Mouse (Mus musculus): ENCODE data around the gene Lce3d. TPM values are rescaled to one million over a fixed set of nuclear protein-coding genes. Genes with fewer than 3 reads are reported as not detected.
A peak's percentile ranks its signal among the peaks of the same experiment; 100 is the strongest.

Gene Lce3d
- not detected in 2 replicates for polyA plus RNA-seq (2016; fragmentation: Nextera tagmentation; extraction: Ambion mirVana)

DNA sequence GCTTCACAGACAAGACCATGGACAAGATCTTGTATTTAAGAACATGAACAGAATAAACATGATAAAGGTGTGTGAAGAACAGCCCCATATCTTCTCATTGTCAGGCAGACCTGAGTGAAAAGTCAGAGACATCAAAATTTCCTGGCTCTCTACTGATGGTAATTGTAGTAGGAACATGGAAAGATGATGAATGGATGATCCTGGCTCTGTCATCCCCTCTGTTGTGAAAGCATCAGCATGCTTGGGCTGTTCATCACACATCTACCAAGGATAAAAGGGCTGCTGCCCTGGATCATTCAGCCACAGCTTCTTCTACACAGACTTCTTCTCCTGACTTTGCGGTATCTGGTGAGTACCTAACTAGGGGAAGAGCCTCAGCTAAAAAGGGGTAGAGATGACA lies at the start of gene Lce3d:
Gene Lce3d (plus strand): TSS at position 301 of the 400 bp plus-strand sequence.
- Histone ChIP-seq H3K9me3 (no peaks in the 10 kb centered on the region), H3K27ac (no peak within 1 kb of the TSS), H3K27me3 (no peaks in the 10 kb centered on the region), H3K9ac (no peak within 1 kb of the TSS), H3K4me3 (no peak within 1 kb of the TSS), H3K36me3 (no peaks in the 10 kb centered on the region), H3K4me2 (replicated peaks) (no peak within 1 kb of the TSS), H3K4me1 (no peaks in the 10 kb centered on the region)
- WGBS, result 96% methylated on average over 1 of the region's 1 CpGs
- no peak for ATAC-seq (ENCODE audit: insufficient number of reproducible peaks, insufficient read depth, low FRiP score, low TSS enrichment)

DNA sequence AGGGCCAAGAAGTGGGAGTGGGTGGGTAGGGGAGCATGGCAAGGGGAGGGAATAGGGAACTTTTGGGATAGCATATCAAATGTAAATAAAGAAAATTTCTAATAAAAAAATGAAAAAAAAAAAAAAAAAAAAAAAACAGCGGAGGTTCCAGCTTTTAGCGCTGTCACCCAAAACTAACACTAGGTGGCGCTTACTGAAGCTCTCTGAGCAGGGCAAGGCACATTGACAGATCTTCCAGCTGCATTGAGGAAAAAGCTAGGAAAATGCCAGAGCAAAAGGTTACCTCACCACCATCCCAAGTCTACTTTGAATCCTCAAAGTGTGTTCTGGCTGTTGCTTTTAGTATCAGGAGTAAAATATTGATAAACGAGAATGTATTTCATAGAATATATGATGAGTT lies 49.6 kb upstream of the Lce3d start:
- 23% methylated on average over 4 of the region's 4 CpGs for WGBS
- Histone ChIP-seq H3K9me3 (no peaks in the 10 kb centered on the region), H3K27me3 (no peaks in the 10 kb centered on the region), H3K4me2 (replicated peaks) (no peak overlapping the region), H3K9ac (no peak overlapping the region), H3K4me3 (no peak overlapping the region), H3K27ac (no peak overlapping the region), H3K36me3 (no peaks in the 10 kb centered on the region), H3K4me1 (no peaks in the 10 kb centered on the region)
- no peak for ATAC-seq (ENCODE audit: insufficient number of reproducible peaks, insufficient read depth, low FRiP score, low TSS enrichment)

DNA sequence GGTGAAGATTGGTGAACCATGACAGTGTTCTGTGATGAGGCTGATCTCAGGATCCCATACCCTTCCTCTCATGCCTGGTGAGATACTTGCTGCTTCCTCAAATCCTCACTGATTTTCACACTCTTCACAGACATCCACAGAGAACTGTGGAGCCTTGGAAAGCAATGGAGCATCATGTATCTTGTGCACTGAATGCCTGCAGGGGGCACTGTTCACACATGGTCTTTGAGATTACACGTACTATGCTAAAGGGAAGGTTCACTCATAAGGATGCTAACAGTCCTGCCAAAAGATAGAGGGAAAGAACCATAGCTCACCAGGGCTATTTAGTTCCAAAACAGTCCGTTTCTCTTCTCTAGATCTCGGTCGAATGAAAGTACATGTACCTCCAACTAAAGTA lies 36.8 kb upstream of the Lce3d start:
- Histone ChIP-seq H3K4me3 (no peak overlapping the region), H3K4me2 (replicated peaks) (no peak overlapping the region), H3K27ac (no peak overlapping the region), H3K4me1 (no peaks in the 10 kb centered on the region), H3K27me3 (no peaks in the 10 kb centered on the region), H3K9ac (no peak overlapping the region), H3K9me3 (no peaks in the 10 kb centered on the region), H3K36me3 (no peaks in the 10 kb centered on the region)
- ATAC-seq (ENCODE audit: insufficient number of reproducible peaks, insufficient read depth, low FRiP score, low TSS enrichment), result no peak
- 63% methylated on average over 4 of the region's 4 CpGs for WGBS

- no peaks in the 10 kb centered on the region for H3K4me1 ChIP-seq
- H3K27me3 ChIP-seq, result no peaks in the 10 kb centered on the region
- WGBS, result 72% methylated on average over 2 of the region's 2 CpGs
- H3K4me3 ChIP-seq, result no peak within 1 kb of the TSS
- no peak within 1 kb of the TSS for H3K9ac ChIP-seq
- no peak for ATAC-seq (ENCODE audit: insufficient number of reproducible peaks, insufficient read depth, low FRiP score, low TSS enrichment)
- no peak within 1 kb of the TSS for H3K27ac ChIP-seq
- no peaks in the 10 kb centered on the region for H3K36me3 ChIP-seq
- no peak within 1 kb of the TSS for H3K4me2 ChIP-seq (replicated peaks)
- H3K9me3 ChIP-seq, result no peaks in the 10 kb centered on the region
These were observed 31.1 kb upstream of the Lce3d start, which contains the start of gene Lce3a for GRCm38 (mm10) chr3:92926130-92926529. TSS of gene Lce3a (minus strand) at chr3:92926230.

GRCm38 (mm10) chr3:92932679-92933078 lies 24.5 kb upstream of the Lce3d start, which contains the start of gene Lce3b:
TSS of gene Lce3b (plus strand) at chr3:92932979.
- Histone ChIP-seq H3K9ac (no peak within 1 kb of the TSS), H3K27me3 (no peaks in the 10 kb centered on the region), H3K4me3 (no peak within 1 kb of the TSS), H3K4me2 (replicated peaks) (no peak within 1 kb of the TSS), H3K27ac (no peak within 1 kb of the TSS), H3K4me1 (no peaks in the 10 kb centered on the region), H3K9me3 (no peaks in the 10 kb centered on the region), H3K36me3 (no peaks in the 10 kb centered on the region)
- WGBS, result 64% methylated on average over 2 of the region's 2 CpGs
- ATAC-seq (ENCODE audit: insufficient number of reproducible peaks, insufficient read depth, low FRiP score, low TSS enrichment), result no peak

- H3K9ac ChIP-seq, result no peak within 1 kb of the TSS
- no peak for ATAC-seq (ENCODE audit: insufficient number of reproducible peaks, insufficient read depth, low FRiP score, low TSS enrichment)
- no peaks in the 10 kb centered on the region for H3K27me3 ChIP-seq
- no peak within 1 kb of the TSS for H3K4me2 ChIP-seq (replicated peaks)
- H3K9me3 ChIP-seq, result no peaks in the 10 kb centered on the region
- WGBS, result 73% methylated on average over 1 of the region's 1 CpGs
- H3K36me3 ChIP-seq, result no peaks in the 10 kb centered on the region
- H3K4me1 ChIP-seq, result no peaks in the 10 kb centered on the region
- no peak within 1 kb of the TSS for H3K4me3 ChIP-seq
- H3K27ac ChIP-seq, result no peak within 1 kb of the TSS
These were observed 13.0 kb upstream of the Lce3d start, which contains the start of gene Lce3c for GRCm38 (mm10) chr3:92944186-92944585. TSS of gene Lce3c (plus strand) at chr3:92944486.

GRCm38 (mm10) chr3:92966761-92967160 lies 9.6 kb downstream of the Lce3d start, which contains the start of gene Lce3e:
TSS of gene Lce3e (plus strand) at chr3:92967061.
- H3K4me1 ChIP-seq, result no peaks in the 10 kb centered on the region
- no peaks in the 10 kb centered on the region for H3K27me3 ChIP-seq
- H3K27ac ChIP-seq, result no peak within 1 kb of the TSS
- no peaks in the 10 kb centered on the region for H3K36me3 ChIP-seq
- no peaks in the 10 kb centered on the region for H3K9me3 ChIP-seq
- H3K4me2 ChIP-seq (replicated peaks), result no peak within 1 kb of the TSS
- no peak within 1 kb of the TSS for H3K9ac ChIP-seq
- WGBS, result 90% methylated on average over 2 of the region's 2 CpGs
- no peak for ATAC-seq (ENCODE audit: insufficient number of reproducible peaks, insufficient read depth, low FRiP score, low TSS enrichment)
- H3K4me3 ChIP-seq, result no peak within 1 kb of the TSS

DNA sequence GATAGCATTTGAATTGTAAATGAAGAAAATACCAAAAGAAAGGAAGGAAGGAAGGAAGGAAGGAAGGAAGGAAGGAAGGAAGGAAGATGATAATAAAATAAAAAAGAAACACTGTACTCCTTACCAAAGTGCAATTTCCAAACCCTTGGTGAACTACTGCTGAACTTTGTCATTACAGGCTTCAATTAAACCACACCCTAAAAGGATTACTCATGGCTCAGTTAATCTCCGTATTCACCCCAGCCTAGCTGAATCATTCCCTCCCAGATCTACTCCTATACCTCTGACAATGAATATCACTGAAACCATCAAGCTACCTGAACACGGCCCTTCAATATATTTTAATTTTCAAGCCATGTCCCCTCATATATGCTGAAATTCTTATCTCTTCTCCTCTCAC lies 21.3 kb downstream of the Lce3d start:
- H3K9ac ChIP-seq, result no peak overlapping the region
- H3K27me3 ChIP-seq, result no peaks in the 10 kb centered on the region
- 78% methylated on average over 2 of the region's 2 CpGs for WGBS
- H3K4me3 ChIP-seq, result no peak overlapping the region
- H3K4me1 ChIP-seq, result no peaks in the 10 kb centered on the region
- H3K9me3 ChIP-seq, result no peaks in the 10 kb centered on the region
- no peaks in the 10 kb centered on the region for H3K36me3 ChIP-seq
- no peak overlapping the region for H3K4me2 ChIP-seq (replicated peaks)
- no peak for ATAC-seq (ENCODE audit: insufficient number of reproducible peaks, insufficient read depth, low FRiP score, low TSS enrichment)
- no peak overlapping the region for H3K27ac ChIP-seq

DNA sequence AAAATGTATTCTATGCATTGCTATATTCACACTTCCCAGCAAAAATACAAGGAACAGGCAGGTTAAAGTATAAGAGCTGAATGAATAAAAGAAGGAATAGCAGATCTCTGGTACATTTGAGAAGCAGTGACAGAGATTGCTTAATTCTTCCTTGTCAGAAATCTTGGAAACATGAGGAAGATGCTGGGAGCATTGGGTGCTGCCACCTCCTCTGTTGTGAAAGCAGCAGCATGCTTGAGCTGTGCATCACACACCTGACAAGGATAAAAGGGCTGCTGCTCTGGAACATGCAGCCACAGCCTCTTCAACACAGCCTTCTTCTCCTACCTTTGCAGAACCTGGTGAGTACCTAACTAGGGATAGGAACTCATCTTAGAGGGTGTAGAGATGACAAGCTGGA lies 34.7 kb downstream of the Lce3d start, which contains the start of gene Lce3f:
Gene Lce3f (plus strand): TSS at position 301 of the 400 bp plus-strand sequence.
- H3K9ac ChIP-seq, result no peak within 1 kb of the TSS
- no peaks in the 10 kb centered on the region for H3K4me1 ChIP-seq
- no peaks in the 10 kb centered on the region for H3K9me3 ChIP-seq
- H3K36me3 ChIP-seq, result no peaks in the 10 kb centered on the region
- no peak within 1 kb of the TSS for H3K27ac ChIP-seq
- H3K4me3 ChIP-seq, result no peak within 1 kb of the TSS
- ATAC-seq (ENCODE audit: insufficient number of reproducible peaks, insufficient read depth, low FRiP score, low TSS enrichment), result no peak
- H3K27me3 ChIP-seq, result no peaks in the 10 kb centered on the region
- H3K4me2 ChIP-seq (replicated peaks), result no peak within 1 kb of the TSS

GRCm38 (mm10) chr3:92998691-92999090 lies 41.5 kb downstream of the Lce3d start:
- Histone ChIP-seq H3K4me3 (no peak overlapping the region), H3K27me3 (no peaks in the 10 kb centered on the region), H3K36me3 (no peaks in the 10 kb centered on the region), H3K4me1 (no peaks in the 10 kb centered on the region), H3K9me3 (no peaks in the 10 kb centered on the region), H3K4me2 (replicated peaks) (no peak overlapping the region), H3K9ac (no peak overlapping the region), H3K27ac (no peak overlapping the region)
- 0 out of 2 replicates have a peak, but pooled peaks have one; percentile 47 for ATAC-seq (ENCODE audit: insufficient number of reproducible peaks, insufficient read depth, low FRiP score, low TSS enrichment)
- WGBS, result 4% methylated on average over 7 of the region's 7 CpGs

DNA sequence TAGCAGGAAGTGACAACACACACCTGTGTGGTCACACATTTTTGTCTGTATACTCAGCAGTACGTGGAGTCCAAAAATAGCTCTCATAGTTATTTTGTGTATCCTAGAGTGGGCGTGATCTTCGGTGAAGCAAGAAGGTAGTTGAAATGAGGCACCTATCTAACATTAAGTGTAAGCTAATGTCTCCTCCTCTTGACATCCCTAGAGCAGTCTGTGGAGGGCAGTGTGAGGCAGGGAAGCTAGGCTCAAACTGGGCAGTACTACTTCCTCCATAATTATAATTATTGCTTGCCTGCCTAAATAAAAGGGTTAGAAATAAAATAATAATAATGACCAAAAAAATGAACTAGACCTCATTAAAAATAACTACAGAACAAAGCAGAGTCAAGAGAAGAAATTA lies 43.4 kb downstream of the Lce3d start:
- 83% methylated on average over 3 of the region's 3 CpGs for WGBS
- H3K9me3 ChIP-seq, result no peaks in the 10 kb centered on the region
- H3K27me3 ChIP-seq, result no peaks in the 10 kb centered on the region
- H3K9ac ChIP-seq, result no peak overlapping the region
- H3K27ac ChIP-seq, result no peak overlapping the region
- no peak for ATAC-seq (ENCODE audit: insufficient number of reproducible peaks, insufficient read depth, low FRiP score, low TSS enrichment)
- no peaks in the 10 kb centered on the region for H3K4me1 ChIP-seq
- H3K4me3 ChIP-seq, result no peak overlapping the region
- no peaks in the 10 kb centered on the region for H3K36me3 ChIP-seq
- no peak overlapping the region for H3K4me2 ChIP-seq (replicated peaks)

DNA sequence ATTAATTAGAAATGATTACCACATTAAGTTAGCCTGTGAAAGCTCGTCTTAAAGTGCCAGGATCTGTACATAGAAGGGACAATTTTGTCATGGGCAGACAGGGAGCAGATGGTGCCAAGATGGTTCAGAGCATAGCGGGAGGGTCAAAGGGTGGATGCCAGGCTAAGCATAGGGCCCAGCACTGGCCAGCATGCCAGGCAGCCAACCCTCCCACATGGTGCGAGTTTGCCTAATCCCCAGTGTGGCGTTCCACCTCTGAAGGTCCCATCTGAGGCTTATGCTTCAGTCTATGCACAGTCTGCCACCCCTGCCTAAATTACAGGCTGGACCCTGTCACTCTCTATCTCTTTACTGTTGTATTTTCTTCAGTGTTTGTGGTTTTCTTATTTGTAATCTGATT lies 45.7 kb downstream of the Lce3d start:
- no peak overlapping the region for H3K4me3 ChIP-seq
- 67% methylated on average over 4 of the region's 4 CpGs for WGBS
- H3K9ac ChIP-seq, result no peak overlapping the region
- no peaks in the 10 kb centered on the region for H3K9me3 ChIP-seq
- no peaks in the 10 kb centered on the region for H3K36me3 ChIP-seq
- no peak overlapping the region for H3K4me2 ChIP-seq (replicated peaks)
- no peaks in the 10 kb centered on the region for H3K27me3 ChIP-seq
- H3K4me1 ChIP-seq, result no peaks in the 10 kb centered on the region
- ATAC-seq (ENCODE audit: insufficient number of reproducible peaks, insufficient read depth, low FRiP score, low TSS enrichment), result no peak
- no peak overlapping the region for H3K27ac ChIP-seq

All from embryonic facial prominence, embryonic 12.5 days (tissue).